Mouse (Mus musculus) T-cell, adult 66 days (primary cell): ENCODE data around the gene Gm29554. TPM values are rescaled to one million over a fixed set of nuclear protein-coding genes. Genes with fewer than 3 reads are reported as not detected.

ENCODE experiments used
- total RNA-seq, 2 experiments: library from RNA; stranded (reverse); gene quantifications; 3 replicates in 1 of 2; 4 replicates in 1 of 2; pipeline ENCODE4 v1.2.4; 2023

The Gm29554 gene
- total RNA-seq: not detected

DNA sequence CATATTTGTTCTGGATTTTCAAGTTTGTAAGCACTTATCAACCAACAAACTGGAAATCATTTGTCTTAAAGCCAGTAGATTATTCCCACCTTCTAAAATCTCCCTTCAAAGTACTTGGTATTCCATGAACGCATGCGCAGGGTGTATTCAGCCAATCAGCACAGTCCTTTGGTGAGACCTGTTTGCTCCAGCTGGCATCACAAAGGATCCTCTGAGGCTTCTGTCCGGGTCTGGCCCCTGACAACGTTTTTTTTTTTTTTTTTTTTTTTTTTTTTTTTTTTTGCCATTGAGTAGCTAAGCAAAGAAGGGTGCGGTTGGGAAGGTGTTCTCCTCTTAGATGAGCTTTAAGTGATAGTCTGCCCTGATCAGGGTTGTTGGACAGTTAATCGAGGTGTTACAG, at the start of gene Gm29554:
Gm29554 (plus strand) TSS at position 301 of the 400 bp plus-strand sequence.

Other genes starting within 250 kb of the Gm29554 start
- gene Gm20812, start 108.0 kb downstream of the Gm29554 start, total RNA-seq: not detected